Mouse (Mus musculus) liver, adult 2 months (tissue): Measurements from ENCODE around the gene Fcor. TPM values are rescaled to one million over a fixed set of nuclear protein-coding genes. Genes with fewer than 3 reads are reported as not detected.
A peak's percentile ranks its signal among the peaks of the same experiment; 100 is the strongest.

Source experiments
- DNase-seq: peaks from one replicate; pipeline ENCODE4 v3.0.0-alpha.2; 2011; ENCODE audit warnings: low read depth, low spot score; ENCODE audit errors: extremely low read depth
- H3K27ac ChIP-seq: fragments of 200-500 bp; replicated peaks from 2 replicates; pipeline ENCODE4 v1.5.1; 2012; ENCODE audit warnings: low read depth, mild to moderate bottlenecking, control low read depth, inconsistent platforms, low read length; ENCODE audit not compliant: insufficient read depth
- H3K27me3 ChIP-seq: fragments of 200-500 bp; 2 replicates; pipeline ENCODE4 v1.6.1; 2012; ENCODE audit warnings: mild to moderate bottlenecking, moderate library complexity, low read length, inconsistent platforms; ENCODE audit not compliant: control insufficient read depth, insufficient read depth
- H3K36me3 ChIP-seq: fragments of 200-500 bp; 2 replicates; pipeline ENCODE4 v1.6.1; 2012; ENCODE audit warnings: low read length, inconsistent platforms; ENCODE audit not compliant: control insufficient read depth, insufficient read depth
- H3K4me1 ChIP-seq: fragments of 200-500 bp; 2 replicates; pipeline ENCODE4 v1.6.1; 2011; ENCODE audit warnings: low read length; ENCODE audit not compliant: control insufficient read depth, insufficient read depth
- H3K4me3 ChIP-seq: fragments of 200-500 bp; 2 replicates; pipeline ENCODE4 v1.5.1; 2011; ENCODE audit warnings: low read depth, mild to moderate bottlenecking, control low read depth, low read length, moderate library complexity; ENCODE audit not compliant: insufficient read depth
- H3K79me2 ChIP-seq: fragments of 200-500 bp; 2 replicates; pipeline ENCODE4 v1.6.1; 2012; ENCODE audit warnings: inconsistent platforms, mild to moderate bottlenecking, low read length, moderate library complexity; ENCODE audit not compliant: control insufficient read depth, insufficient read depth
- H3K9ac ChIP-seq: fragments of 200-500 bp; 2 replicates; pipeline ENCODE4 v1.6.1; 2012; ENCODE audit warnings: low read depth, mild to moderate bottlenecking, control low read depth, inconsistent platforms, low read length
- CTCF ChIP-seq: fragments of 200-500 bp; IDR thresholded peaks from 2 replicates; pipeline ENCODE4 v1.5.1; 2011; ENCODE audit warnings: low read depth, low read length, control low read depth
- POLR2A ChIP-seq: fragments of 200-500 bp; IDR thresholded peaks from 2 replicates; pipeline ENCODE4 v1.6.1; 2011; ENCODE audit warnings: low read length, control low read depth; ENCODE audit not compliant: insufficient read depth; ENCODE audit errors: extremely low read depth
- WGBS: fragments of 180-500 bp; shearing (Covaris S2); methylation state at CpG from one replicate; pipeline ENCODE4 v1.1.7; 2018; 5-methylcytosine and 5-hydroxymethylcytosine counted together
- polyA plus RNA-seq: library from polyadenylated mRNA; depleted of rRNA; stranded (reverse); fragments of >200 nt; gene quantifications from 2 replicates; pipeline ENCODE4 v1.2.3, GENCODE M21; 2012
- total RNA-seq: library from RNA; depleted of rRNA; stranded (reverse); fragments of >200 nt; gene quantifications from 2 replicates; pipeline ENCODE4 v1.2.3, GENCODE M21; 2014

Gene Fcor
- total and polyA plus RNA-seq, 2 experiments, result 1.9 to 5.7 TPM

DNA sequence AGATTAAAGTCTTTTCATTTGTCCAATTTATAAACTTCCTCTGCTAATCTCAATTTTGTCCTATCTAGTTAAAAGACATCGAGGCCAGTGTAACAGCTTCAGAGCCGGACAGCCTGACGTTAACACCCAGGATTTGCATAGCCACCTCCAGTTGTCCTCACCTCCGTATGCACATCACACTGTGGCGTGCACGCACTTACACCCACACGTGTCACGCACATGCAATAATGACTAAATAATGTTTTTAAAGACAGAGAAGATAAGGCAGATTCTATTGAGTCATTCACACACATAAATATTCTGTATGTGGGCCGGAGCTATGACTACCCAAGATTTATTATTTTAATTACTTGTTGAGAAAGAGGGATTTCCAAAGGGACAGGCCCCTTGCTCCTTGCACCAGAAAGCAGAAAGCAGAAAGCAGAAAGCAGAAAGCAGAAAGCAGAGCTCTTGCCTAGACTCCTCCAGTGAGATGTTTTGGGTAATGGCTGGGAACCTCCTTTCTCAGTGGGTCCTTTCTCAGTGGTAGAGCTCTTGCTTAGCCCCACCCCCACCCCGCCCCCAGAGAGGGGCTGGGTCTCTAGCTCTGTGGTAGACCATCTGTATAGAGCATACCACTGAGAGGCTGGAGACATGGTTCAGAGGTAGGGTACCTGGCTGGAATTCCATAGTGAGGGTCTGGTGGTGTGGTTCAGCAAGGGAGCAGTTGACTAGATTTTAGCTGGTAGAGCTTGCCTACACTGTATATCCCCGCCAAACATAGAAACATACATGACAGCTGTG is 17.2 kb downstream of the Fcor start:
- Histone ChIP-seq H3K27me3 (no peaks in the 10 kb centered on the region; the same call in 1 of the 2 replicates), H3K79me2 (no peaks in the 10 kb centered on the region), H3K4me3 (no peak overlapping the region), H3K9ac (no peak overlapping the region), H3K36me3 (no peaks in the 10 kb centered on the region), H3K27ac (no peak overlapping the region), H3K4me1 (no peaks in the 10 kb centered on the region)
- DNase-seq, result no peak
- TF ChIP-seq POLR2A, result no peak
- TF ChIP-seq CTCF, result no peak
- WGBS, result 67% methylated on average over 11 of the region's 11 CpGs

DNA sequence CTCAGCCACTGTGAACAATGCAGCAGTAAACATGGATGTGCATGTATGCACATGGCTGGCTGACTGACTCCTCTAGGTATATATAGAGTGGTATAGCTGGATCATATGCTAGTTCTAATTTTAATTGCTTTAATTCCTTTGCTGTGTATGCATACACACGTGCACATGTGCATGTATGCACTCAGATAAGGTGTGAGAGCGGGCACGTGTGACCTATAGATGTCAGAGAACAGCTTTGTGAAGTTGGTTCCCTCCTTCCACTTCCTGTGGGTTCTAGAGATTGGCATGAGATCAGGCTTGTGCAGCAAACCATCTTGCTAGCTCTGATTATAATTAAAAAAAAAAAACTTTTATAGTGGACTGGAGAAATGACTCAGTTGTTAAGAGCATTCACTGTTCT is 19.3 kb downstream of the Fcor start:
- no peak overlapping the region for H3K27ac ChIP-seq
- TF ChIP-seq POLR2A (no peak), CTCF (no peak)

DNA sequence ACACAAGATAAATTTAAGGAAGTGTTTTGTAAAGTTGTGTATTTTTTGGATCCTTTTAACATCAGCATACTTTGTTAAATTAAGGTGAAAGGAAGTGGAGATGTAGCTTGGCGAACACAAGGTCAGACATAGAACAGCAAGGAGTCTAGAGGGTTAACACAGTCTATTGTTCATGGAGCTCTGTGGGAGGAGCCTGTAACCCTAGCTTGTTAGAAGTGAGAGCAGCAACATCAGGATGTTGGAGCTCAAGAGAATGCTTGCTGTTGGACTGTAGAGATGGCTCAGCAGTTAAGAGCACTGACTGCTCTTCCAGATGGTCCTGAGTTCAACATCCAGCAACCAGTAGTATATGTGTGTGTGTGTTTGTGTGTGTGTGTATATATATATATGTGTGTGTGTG is 23.2 kb downstream of the Fcor start:
- Histone ChIP-seq H3K9ac (no peak overlapping the region), H3K27me3 (no peaks in the 10 kb centered on the region; the same call in 1 of the 2 replicates), H3K36me3 (no peaks in the 10 kb centered on the region), H3K4me1 (no peaks in the 10 kb centered on the region), H3K27ac (no peak overlapping the region), H3K4me3 (no peak overlapping the region), H3K79me2 (no peaks in the 10 kb centered on the region)
- TF ChIP-seq POLR2A, result no peak
- TF ChIP-seq CTCF, result no peak
- 69% methylated on average over 1 of the region's 1 CpGs for WGBS
- DNase-seq, result no peak

More for the DNA sequence above, 19.3 kb downstream of the Fcor start:
- no peaks in the 10 kb centered on the region; the same call in 1 of the 2 replicates for H3K27me3 ChIP-seq
- no peaks in the 10 kb centered on the region for H3K4me1 ChIP-seq
- no peak overlapping the region for H3K4me3 ChIP-seq
- DNase-seq, result no peak
- H3K36me3 ChIP-seq, result no peaks in the 10 kb centered on the region
- WGBS, result 69% methylated on average over 3 of the region's 3 CpGs
- H3K79me2 ChIP-seq, result no peaks in the 10 kb centered on the region
- H3K9ac ChIP-seq, result no peak overlapping the region

DNA sequence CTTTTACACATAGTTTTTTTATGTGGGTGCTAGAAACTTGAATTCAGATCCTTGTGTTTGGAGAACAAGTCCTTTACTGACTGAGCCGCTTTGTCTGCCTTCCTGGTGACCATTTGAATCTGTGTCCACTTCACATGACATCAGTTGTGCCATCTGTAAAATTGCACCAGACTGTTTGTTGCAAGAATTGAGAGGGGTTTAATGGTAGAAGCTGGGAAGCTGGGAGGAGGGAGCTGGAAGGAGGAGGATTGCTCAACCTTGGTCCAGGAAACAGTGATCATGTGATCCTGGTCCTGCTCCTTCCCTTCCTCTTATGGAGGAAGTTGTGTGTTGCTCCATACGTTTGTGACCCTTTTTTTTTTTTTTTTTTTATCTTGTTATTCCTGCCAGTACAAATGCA is 23.9 kb downstream of the Fcor start:
- no peak overlapping the region for H3K4me3 ChIP-seq
- TF ChIP-seq POLR2A (no peak), CTCF (no peak)
- no peak overlapping the region for H3K9ac ChIP-seq
- no peaks in the 10 kb centered on the region for H3K79me2 ChIP-seq
- 56% methylated on average over 2 of the region's 2 CpGs for WGBS
- DNase-seq, result peak; percentile 26
- no peak overlapping the region for H3K27ac ChIP-seq
- H3K27me3 ChIP-seq, result no peaks in the 10 kb centered on the region; the same call in 1 of the 2 replicates
- H3K4me1 ChIP-seq, result no peaks in the 10 kb centered on the region
- H3K36me3 ChIP-seq, result no peaks in the 10 kb centered on the region

DNA sequence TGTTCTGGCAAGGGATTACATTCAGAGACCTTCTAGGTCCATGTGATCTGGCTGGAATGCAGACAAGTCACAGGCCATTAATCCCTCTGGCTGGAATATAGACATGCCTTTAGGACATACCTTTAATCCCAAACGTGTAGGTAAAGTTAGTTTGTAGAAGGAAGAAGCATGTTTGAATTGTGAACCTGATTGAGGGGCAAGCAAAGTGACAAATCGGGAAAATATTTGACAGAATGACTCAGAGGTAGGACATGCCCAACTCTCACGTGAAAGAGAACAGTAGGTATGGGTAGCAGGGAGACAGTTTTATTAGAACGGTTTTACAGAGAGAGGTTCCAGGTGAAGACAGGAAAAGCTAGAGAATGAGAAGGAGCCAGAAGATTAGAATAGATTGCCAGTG is 24.6 kb downstream of the Fcor start:
- Histone ChIP-seq H3K79me2 (no peaks in the 10 kb centered on the region), H3K4me3 (no peak overlapping the region), H3K27ac (no peak overlapping the region), H3K36me3 (no peaks in the 10 kb centered on the region), H3K27me3 (no peaks in the 10 kb centered on the region; the same call in 1 of the 2 replicates), H3K9ac (no peak overlapping the region), H3K4me1 (no peaks in the 10 kb centered on the region)
- TF ChIP-seq POLR2A, result no peak
- no peak for TF ChIP-seq CTCF
- no peak for DNase-seq
- WGBS, result 81% methylated on average over 4 of the region's 4 CpGs

DNA sequence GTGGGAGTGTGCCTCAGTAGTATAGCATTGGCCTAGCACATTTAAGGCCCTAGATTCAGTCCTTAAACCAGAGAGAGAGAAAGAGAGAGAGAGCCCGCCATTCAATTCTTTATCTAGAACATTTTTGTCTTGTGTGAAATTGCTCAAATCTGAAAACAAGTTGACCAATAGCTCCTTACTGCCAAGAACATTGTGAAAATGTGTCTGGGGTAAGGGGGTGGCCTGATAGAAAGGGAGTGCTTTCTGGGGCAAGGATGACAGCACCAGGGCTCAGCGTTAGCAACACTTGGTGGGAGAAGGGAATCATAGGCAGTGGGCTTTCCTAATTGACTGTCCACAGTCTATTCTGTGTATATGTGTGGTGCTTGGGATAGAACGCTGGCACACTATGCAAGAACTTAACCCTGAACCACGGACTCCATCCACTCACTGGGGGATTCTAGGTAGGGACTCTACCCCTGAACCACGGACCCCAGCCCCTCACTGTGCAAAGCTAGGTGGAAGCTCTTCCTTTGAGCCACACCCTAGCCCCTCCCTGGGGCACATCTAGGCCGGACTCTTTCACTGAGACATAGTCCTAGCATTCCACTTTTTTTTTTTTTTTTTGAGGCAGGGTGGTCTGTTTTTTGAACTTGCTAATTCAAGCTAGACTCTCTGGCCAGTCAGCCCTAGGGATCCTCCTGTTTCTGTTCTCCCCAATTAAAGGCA is 25.2 kb downstream of the Fcor start:
- H3K27me3 ChIP-seq, result no peaks in the 10 kb centered on the region; the same call in 1 of the 2 replicates
- no peaks in the 10 kb centered on the region for H3K79me2 ChIP-seq
- no peak overlapping the region for H3K4me3 ChIP-seq
- DNase-seq, result peak; percentile 74
- no peak overlapping the region for H3K9ac ChIP-seq
- H3K27ac ChIP-seq, result no peak overlapping the region
- H3K4me1 ChIP-seq, result no peaks in the 10 kb centered on the region
- 0 out of 2 replicates have a peak, but pooled peaks cover under 1% of the 10 kb centered on the region for H3K36me3 ChIP-seq
- WGBS, result 82% methylated on average over 6 of the region's 6 CpGs
- TF ChIP-seq CTCF, result no peak
- TF ChIP-seq POLR2A, result no peak
